Mouse (Mus musculus): ENCODE results near the gene Msx1. TPM values are rescaled to one million over a fixed set of nuclear protein-coding genes. Genes with fewer than 3 reads are reported as not detected.
"Not testable (repeated sequence)": the region's sequence is repeated elsewhere in the genome, so short reads cannot be mapped to it uniquely, and the experiment has no call there.

Msx1 gene
- polyA plus RNA-seq, 1 experiment from 2014 or later = 1.1 TPM

DNA sequence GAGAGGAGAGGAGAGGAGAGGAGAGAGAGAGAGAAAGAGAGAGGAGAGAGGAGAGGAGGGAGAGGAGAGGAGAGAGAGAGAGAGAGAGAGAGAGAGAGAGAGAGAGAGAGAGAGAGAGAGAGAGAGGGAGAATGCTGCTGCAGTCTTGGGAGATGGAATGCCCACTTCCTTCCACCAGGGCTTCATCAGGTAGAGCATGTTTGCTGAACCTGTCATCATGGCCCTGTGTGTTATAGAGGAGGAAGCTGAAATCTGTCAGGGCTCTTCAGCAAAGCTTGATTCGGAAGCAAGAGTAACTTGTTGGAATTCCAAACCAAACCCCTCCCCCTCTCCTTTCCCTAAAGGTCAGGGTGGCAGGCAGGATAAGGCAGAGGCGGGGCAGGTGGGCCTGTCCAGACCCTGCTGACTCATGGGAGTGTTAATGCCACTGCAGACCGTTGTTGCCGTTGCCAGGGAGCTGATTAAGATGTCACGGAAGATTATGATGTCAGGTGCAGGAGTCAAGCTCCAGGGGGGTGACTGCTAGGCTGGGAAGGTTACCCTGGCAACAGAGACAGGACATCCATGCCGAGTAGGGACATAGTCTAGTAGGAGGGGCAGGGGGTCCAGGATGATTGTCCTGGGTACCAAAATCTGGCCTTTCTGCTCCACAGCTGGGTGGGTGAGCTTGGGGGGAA, 11.3 kb upstream of the Msx1 start:
- no peak for ATAC-seq (ENCODE audit: low FRiP score, low TSS enrichment)
- Histone ChIP-seq H3K4me1 (replicated peaks; ENCODE audit: control insufficient read depth, insufficient read depth) (no peaks in the 10 kb centered on the region), H3K4me2 (replicated peaks; ENCODE audit: low read depth) (no peak overlapping the region), H3K36me3 (ENCODE audit: control insufficient read depth, insufficient read depth, low read length) (no peaks in the 10 kb centered on the region), H3K9me3 (ENCODE audit: control insufficient read depth, low read length) (no peaks in the 10 kb centered on the region), H3K9ac (ENCODE audit: low read length) (no peak overlapping the region), H3K27me3 (ENCODE audit: control insufficient read depth, insufficient read depth, low read length) (peaks cover 8% of the 10 kb centered on the region), H3K4me3 (ENCODE audit: low read depth, low read length) (no peak overlapping the region), H3K27ac (replicated peaks) (no peak overlapping the region)
- DNase-seq (ENCODE audit: low spot score) = no peak
- 3% methylated on average over 6 of the region's 6 CpGs for WGBS
- TF ChIP-seq EP300 (optimal IDR thresholded peaks at IDR 0.05) (no peak), CTCF (IDR thresholded peaks at IDR 0.05; ENCODE audit: low read depth) (no peak)

- TF ChIP-seq CTCF (IDR thresholded peaks at IDR 0.05; ENCODE audit: low read depth) (no peak), EP300 (optimal IDR thresholded peaks at IDR 0.05) (no peak)
- ATAC-seq (ENCODE audit: low FRiP score, low TSS enrichment) = no peak
- H3K9ac ChIP-seq (ENCODE audit: low read length) = no peak overlapping the region
- H3K27ac ChIP-seq (replicated peaks) = no peak overlapping the region
- H3K27me3 ChIP-seq (ENCODE audit: control insufficient read depth, insufficient read depth, low read length) = peaks cover 21% of the 10 kb centered on the region
- H3K4me3 ChIP-seq (ENCODE audit: low read depth, low read length) = no peak overlapping the region
- WGBS = 10% methylated on average over 6 of the region's 6 CpGs
- H3K36me3 ChIP-seq (ENCODE audit: control insufficient read depth, insufficient read depth, low read length) = no peaks in the 10 kb centered on the region
- no peak for DNase-seq (ENCODE audit: low spot score)
- no peaks in the 10 kb centered on the region for H3K4me1 ChIP-seq (replicated peaks; ENCODE audit: control insufficient read depth, insufficient read depth)
- no peak overlapping the region for H3K4me2 ChIP-seq (replicated peaks; ENCODE audit: low read depth)
- no peaks in the 10 kb centered on the region for H3K9me3 ChIP-seq (ENCODE audit: control insufficient read depth, low read length)
Measured at GRCm38 (mm10) chr5:37832766-37833165, 8.4 kb upstream of the Msx1 start.

DNA sequence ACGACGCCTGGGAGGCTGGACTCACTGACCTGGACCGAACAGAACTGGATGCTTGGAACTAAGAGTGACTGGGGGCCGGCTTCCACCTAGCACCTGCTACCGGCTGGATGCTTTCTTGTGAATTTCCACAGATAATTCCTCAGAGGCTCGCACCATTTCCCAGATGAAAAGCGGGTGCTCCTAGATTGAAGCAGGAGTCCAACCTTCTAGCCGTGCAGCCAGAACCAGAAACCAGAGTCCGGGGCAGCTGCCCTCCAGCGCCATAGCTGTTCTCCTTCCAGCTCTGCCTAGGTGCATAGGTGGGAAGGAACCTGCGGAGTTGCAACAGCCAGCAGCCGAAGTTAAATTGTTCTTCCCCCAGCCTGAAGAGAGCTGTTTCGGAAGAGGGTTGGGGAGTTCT, 7.6 kb upstream of the Msx1 start:
- Histone ChIP-seq H3K4me1 (replicated peaks; ENCODE audit: control insufficient read depth, insufficient read depth) (no peaks in the 10 kb centered on the region), H3K36me3 (ENCODE audit: control insufficient read depth, insufficient read depth, low read length) (no peaks in the 10 kb centered on the region), H3K4me2 (replicated peaks; ENCODE audit: low read depth) (no peak overlapping the region), H3K9ac (ENCODE audit: low read length) (no peak overlapping the region), H3K9me3 (ENCODE audit: control insufficient read depth, low read length) (no peaks in the 10 kb centered on the region), H3K27me3 (ENCODE audit: control insufficient read depth, insufficient read depth, low read length) (peaks cover 22% of the 10 kb centered on the region), H3K4me3 (ENCODE audit: low read depth, low read length) (no peak overlapping the region), H3K27ac (replicated peaks) (no peak overlapping the region)
- WGBS = 9% methylated on average over 13 of the region's 13 CpGs
- no peak for DNase-seq (ENCODE audit: low spot score)
- no peak for ATAC-seq (ENCODE audit: low FRiP score, low TSS enrichment)
- TF ChIP-seq CTCF (IDR thresholded peaks at IDR 0.05; ENCODE audit: low read depth) = no peak
- no peak for TF ChIP-seq EP300 (optimal IDR thresholded peaks at IDR 0.05)

DNA sequence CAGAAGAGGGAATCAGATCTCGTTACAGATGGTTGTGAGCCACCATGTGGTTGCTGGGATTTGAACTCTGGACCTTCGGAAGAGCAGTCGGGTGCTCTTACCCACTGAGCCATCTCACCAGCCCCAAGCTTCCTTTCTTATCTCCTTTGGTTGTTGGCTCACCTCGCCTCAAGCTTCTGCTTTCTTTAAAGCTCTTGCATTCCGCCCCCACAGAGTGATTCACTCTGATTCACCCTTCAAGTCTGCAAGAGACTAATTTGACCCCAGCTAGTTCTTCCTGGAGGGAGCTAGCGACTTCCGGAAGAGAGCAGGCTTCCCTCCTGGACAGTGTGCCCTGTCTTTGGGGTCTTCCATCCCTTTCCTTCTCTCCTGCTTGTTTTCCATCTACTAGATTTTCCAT, 6.1 kb upstream of the Msx1 start:
- DNase-seq (ENCODE audit: low spot score); H3K4me3 ChIP-seq (ENCODE audit: low read depth, low read length); H3K27ac ChIP-seq (replicated peaks); H3K4me1 ChIP-seq (replicated peaks; ENCODE audit: control insufficient read depth, insufficient read depth); H3K9ac ChIP-seq (ENCODE audit: low read length); H3K36me3 ChIP-seq (ENCODE audit: control insufficient read depth, insufficient read depth, low read length); H3K4me2 ChIP-seq (replicated peaks; ENCODE audit: low read depth); ATAC-seq (ENCODE audit: low FRiP score, low TSS enrichment); H3K9me3 ChIP-seq (ENCODE audit: control insufficient read depth, low read length): not testable (repeated sequence)
- H3K27me3 ChIP-seq (ENCODE audit: control insufficient read depth, insufficient read depth, low read length) = peaks cover 32% of the 10 kb centered on the region
- 23% methylated on average over 6 of the region's 7 CpGs for WGBS

GRCm38 (mm10) chr5:37829926-37830325, 5.5 kb upstream of the Msx1 start:
- Histone ChIP-seq H3K4me1 (replicated peaks; ENCODE audit: control insufficient read depth, insufficient read depth) (no peaks in the 10 kb centered on the region), H3K4me3 (ENCODE audit: low read depth, low read length) (no peak overlapping the region), H3K9me3 (ENCODE audit: control insufficient read depth, low read length) (no peaks in the 10 kb centered on the region), H3K9ac (ENCODE audit: low read length) (no peak overlapping the region), H3K36me3 (ENCODE audit: control insufficient read depth, insufficient read depth, low read length) (no peaks in the 10 kb centered on the region), H3K27ac (replicated peaks) (no peak overlapping the region), H3K27me3 (ENCODE audit: control insufficient read depth, insufficient read depth, low read length) (peaks cover 34% of the 10 kb centered on the region), H3K4me2 (replicated peaks; ENCODE audit: low read depth) (no peak overlapping the region)
- WGBS = 2% methylated on average over 4 of the region's 4 CpGs
- no peak for ATAC-seq (ENCODE audit: low FRiP score, low TSS enrichment)
- TF ChIP-seq EP300 (optimal IDR thresholded peaks at IDR 0.05) = no peak
- TF ChIP-seq CTCF (IDR thresholded peaks at IDR 0.05; ENCODE audit: low read depth) = no peak
- no peak for DNase-seq (ENCODE audit: low spot score)

DNA sequence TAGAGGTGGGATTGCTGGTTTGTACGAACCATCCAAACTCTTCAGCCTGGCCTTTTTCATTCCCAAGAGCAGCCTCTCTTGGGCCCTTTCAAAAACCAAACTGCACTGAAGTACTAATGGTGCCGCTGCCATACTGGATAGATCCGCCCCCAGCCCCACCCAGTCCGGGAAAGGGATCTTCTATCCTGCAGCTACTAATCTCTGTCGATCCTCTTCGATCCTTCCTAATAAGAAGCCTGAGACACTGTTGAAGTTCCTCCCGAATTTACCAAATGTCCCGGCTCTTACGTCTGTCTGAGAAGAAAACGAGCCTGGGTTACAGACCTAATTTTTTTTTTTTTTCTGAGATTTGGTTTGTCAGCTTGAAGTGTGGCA, 4.9 kb upstream of the Msx1 start:
- H3K4me3 ChIP-seq (ENCODE audit: low read depth, low read length) = no peak overlapping the region
- no peak for TF ChIP-seq CTCF (IDR thresholded peaks at IDR 0.05; ENCODE audit: low read depth)
- no peak overlapping the region for H3K27ac ChIP-seq (replicated peaks)
- H3K36me3 ChIP-seq (ENCODE audit: control insufficient read depth, insufficient read depth, low read length) = no peaks in the 10 kb centered on the region
- no peak overlapping the region for H3K4me2 ChIP-seq (replicated peaks; ENCODE audit: low read depth)
- no peak overlapping the region for H3K9ac ChIP-seq (ENCODE audit: low read length)
- no peaks in the 10 kb centered on the region for H3K4me1 ChIP-seq (replicated peaks; ENCODE audit: control insufficient read depth, insufficient read depth)
- 4% methylated on average over 10 of the region's 10 CpGs for WGBS
- DNase-seq (ENCODE audit: low spot score) (no peak), ATAC-seq (ENCODE audit: low FRiP score, low TSS enrichment) (no peak)
- H3K9me3 ChIP-seq (ENCODE audit: control insufficient read depth, low read length) = no peaks in the 10 kb centered on the region
- peaks cover 38% of the 10 kb centered on the region for H3K27me3 ChIP-seq (ENCODE audit: control insufficient read depth, insufficient read depth, low read length)
